Mouse (Mus musculus) B cell, adult 2 months (primary cell): Measurements from ENCODE around the gene Cenpi.
"Not testable (repeated sequence)": the region's sequence is repeated elsewhere in the genome, so short reads cannot be mapped to it uniquely, and the experiment has no call there.

Source experiments
- DNase-seq, 2 experiments: peaks; one replicate each; pipeline ENCODE4 v3.0.0; 2022

Cenpi gene

GRCm38 (mm10) chrX:134307534-134308274, at the start of gene Cenpi:
Gene Cenpi (plus strand): TSS chrX:134308084.
- DNase-seq, result peak; percentile 88 to 90

GRCm38 (mm10) chrX:134261191-134261590, 46.7 kb upstream of the Cenpi start:
- DNase-seq, result no peak

GRCm38 (mm10) chrX:134262129-134262528, 45.8 kb upstream of the Cenpi start:
- no peak for DNase-seq

GRCm38 (mm10) chrX:134275715-134276114, 32.2 kb upstream of the Cenpi start:
- DNase-seq, result no peak

DNA sequence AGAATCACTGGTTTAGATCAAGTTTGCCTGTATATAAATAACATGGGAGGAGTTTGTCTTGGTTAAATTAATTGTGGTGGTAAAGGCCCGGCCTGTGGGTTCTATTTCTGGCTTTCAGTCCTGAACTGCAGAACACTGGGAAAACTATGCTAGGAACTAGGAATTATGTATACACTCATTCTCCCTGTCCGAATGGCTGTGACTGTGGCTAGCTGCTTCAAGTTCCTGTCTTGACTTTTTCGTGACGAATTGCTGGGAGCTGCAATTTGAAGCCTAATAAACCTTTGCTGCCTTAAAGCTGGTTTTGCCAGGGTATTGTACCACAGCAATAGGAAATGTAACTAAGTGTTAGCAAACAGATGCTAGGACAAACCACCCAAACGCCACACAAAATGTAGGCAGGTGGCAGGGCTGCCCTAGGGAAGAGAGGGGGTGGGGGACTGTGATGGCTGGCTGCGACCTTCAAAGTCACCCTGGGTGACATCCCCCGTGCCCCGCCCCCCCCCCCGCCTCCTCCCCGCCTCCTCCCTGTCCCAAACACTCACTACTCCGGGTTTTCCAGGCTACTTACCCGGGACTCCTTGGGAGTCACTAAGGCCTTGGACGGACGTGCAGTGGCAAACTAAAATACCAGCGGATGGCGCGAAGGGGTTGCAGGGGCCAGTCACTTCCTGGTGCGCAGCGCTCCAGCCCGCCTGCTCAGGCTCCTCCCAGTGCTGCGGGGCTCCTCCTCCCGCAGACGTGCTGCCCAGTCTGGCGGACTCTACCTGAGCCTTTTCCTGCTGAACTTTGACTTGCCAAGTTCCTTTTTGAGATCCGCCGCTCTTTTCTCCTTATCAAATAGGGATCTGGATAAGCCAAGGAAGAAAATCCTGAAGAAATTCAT, 31.4 kb upstream of the Cenpi start, which contains the start of gene Trmt2b:
Trmt2b (minus strand) TSS at position 710 of the 886 bp plus-strand sequence.
- DNase-seq, result peak; percentile 72 to 76

- no peak for DNase-seq
Observed at GRCm38 (mm10) chrX:134280531-134280930, 27.4 kb upstream of the Cenpi start.

GRCm38 (mm10) chrX:134285102-134285501, 22.8 kb upstream of the Cenpi start:
- no peak for DNase-seq

- DNase-seq, result no peak
Observed at GRCm38 (mm10) chrX:134285791-134286190, 22.1 kb upstream of the Cenpi start.

DNA sequence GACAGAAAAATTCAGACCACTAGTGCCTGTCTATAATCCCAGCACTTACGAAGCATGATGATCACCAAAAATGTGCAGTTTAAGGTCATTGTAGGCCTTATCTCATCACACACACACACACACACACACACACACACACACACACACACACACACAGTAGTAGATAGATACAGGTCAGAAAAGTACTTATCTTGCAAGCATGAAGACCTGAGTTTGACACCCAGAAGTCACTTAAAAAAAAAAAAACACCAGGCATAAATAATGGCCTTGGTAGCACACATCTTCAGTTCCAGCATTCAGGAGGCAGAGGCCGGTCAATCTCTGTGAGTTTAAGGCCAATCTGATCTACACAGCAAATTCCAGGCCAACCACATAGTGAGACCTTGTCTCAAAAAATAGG, 20.6 kb upstream of the Cenpi start:
- DNase-seq, result no peak

GRCm38 (mm10) chrX:134296301-134296700, 11.6 kb upstream of the Cenpi start:
- DNase-seq, result no peak

- DNase-seq, result no peak
Observed at GRCm38 (mm10) chrX:134296737-134297136, 11.1 kb upstream of the Cenpi start.

DNA sequence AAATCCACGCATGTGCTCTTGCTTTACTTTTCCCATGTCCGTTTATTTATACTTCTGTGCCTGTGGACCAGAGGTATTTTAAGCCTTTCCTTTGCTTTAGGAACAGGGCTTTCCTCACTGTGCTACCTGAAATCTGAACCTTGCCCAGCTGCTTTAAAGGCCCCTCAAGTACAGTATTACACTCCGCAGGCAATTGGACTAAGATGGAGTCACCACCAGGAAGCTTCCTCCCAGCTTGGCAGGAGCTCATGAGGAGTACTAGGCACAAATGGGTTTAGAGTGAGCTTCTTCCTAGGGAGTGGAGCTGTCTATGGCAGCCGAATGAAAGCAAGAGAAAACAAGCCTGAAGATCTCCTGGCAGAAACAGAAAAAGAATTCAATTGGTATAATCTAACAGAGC, 10.7 kb upstream of the Cenpi start:
- no peak for DNase-seq

DNA sequence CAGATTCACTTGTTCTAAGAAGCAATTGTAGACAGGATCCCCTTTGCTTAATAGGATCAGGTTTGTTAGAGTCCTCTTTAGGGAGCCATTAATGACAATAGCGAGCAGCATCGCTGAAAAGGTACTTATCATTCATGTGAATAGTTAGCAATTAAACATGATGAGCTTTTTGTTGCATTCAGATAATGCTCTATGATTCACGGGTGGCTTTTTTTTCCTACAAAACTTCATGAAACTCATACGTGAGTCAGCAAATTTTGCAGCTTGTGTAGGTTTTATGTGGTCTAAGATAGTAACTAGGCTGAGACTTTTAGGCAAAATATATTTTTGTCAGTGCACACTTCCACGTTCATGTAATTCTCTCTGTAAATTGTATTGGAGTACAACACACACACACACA, 7.7 kb upstream of the Cenpi start:
- no peak for DNase-seq

DNA sequence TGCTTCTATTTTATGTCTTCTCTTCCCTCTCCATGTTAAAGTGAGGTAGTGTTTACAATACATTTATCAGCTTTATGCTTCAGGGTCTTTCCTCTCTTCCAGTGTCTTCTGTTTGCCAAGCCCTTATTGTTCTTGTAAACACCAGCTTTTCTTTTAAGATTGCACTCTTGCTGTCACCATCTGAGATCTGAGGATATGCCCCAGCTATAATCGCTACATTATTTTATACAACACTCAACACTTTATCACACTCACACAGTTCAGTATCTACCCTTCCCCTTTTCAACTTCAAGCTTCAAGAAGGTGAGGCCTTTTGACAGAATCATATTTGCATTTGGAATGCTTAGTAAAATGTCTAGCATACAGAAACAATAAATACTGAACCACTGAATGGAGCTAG, 4.6 kb upstream of the Cenpi start:
- no peak for DNase-seq

GRCm38 (mm10) chrX:134308275-134308634, 371 bp downstream of the Cenpi start:
- no peak for DNase-seq

GRCm38 (mm10) chrX:134311193-134311592, 3.3 kb downstream of the Cenpi start:
- not testable (repeated sequence) for DNase-seq

- DNase-seq, result peak; percentile 42 to 56
Observed at GRCm38 (mm10) chrX:134319153-134319932, 11.5 kb downstream of the Cenpi start.

GRCm38 (mm10) chrX:134333280-134333679, 25.4 kb downstream of the Cenpi start:
- DNase-seq, result peak; percentile 50 to 52

GRCm38 (mm10) chrX:134342735-134343134, 34.9 kb downstream of the Cenpi start:
- DNase-seq, result no peak

DNA sequence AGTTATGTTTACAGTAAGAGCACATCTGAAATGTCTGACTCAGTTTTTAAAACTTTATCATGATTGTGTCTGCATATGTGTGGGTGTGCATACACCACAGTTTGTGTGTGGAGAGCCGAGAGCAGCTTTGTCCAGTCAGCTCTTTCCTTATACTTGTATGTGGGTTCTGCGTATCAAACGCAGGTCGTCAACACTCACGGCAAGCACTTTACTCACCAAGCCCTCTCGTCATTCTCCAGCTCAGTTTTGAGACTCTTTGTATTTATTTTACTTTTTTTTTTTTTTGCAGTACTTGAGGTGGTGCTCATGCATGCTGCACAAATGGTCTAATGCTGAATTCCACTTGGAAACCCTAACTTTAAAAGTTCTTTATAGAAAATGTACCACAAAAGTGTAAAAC, 42.3 kb downstream of the Cenpi start:
- no peak for DNase-seq

DNA sequence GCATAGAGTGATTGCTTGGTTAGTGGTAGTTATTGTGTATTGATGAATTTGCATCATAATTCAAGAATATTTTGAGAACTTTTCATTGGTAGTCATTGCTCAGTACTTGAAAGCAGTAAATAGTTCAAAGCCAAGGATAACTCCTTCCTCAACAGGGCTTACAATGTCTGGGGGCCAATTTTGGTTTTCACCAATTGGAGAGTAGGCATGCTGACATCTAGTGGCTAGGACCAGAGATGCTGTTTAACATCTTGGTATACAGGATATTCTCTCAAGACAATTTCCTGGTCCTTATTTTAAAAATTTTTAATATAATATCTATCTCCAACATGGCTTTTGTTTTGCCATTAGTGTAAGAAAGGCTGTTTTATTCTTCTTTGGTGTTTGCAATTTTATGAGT, 46.0 kb downstream of the Cenpi start:
- peak; percentile 1 to 2 for DNase-seq

DNA sequence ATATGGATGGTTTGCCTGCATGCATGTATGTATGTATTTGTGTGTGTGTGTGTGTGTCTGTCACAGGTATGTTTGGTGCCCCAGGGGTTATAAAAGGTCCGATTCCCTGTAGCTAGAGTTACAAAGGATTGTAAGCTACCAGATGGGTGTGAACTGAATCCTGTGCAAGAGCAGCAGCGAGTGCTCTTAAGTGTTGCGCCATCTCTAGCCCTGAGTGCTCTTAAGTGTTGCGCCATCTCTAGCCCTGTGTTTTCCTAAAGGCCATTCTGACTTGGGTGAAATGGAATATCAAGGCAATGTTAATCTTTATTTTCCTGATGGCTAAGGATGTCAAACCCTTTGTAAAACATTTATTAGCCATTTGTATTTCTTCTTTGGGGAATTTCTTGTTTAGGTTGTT, 51.5 kb downstream of the Cenpi start:
- DNase-seq, result no peak

DNA sequence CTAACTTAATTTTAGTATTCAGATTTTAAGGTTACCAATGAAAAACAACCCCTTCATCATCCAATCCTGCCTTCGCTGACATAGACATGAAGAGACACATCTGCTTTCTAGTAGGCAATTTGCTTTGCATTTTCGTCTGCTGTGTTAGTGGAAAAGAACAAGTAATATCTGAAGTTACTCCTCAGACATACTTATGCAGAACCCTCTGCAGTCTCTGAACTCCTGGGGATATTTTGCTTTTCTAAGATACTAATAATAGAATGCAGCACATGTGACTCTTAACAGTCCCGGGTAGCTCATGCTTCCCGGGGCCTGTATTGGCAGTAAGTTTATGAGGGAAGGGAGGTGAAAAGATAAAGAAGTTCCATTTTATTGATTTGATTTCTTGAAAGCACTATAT, 54.3 kb downstream of the Cenpi start:
- DNase-seq, result no peak
